Mouse (Mus musculus) midbrain, embryonic 14.5 days (tissue): Measurements from ENCODE around the gene Map3k20. TPM values are rescaled to one million over a fixed set of nuclear protein-coding genes. Genes with fewer than 3 reads are reported as not detected.

Source experiments
- ATAC-seq: fragments of 200-750 bp; cut with Nextera tagmentation; 2 replicates; pipeline ENCODE4 v1.8.0; 2017; ENCODE audit warnings: moderate number of reproducible peaks, moderate library complexity; ENCODE audit not compliant: low FRiP score, low TSS enrichment
- DNase-seq: peaks from one replicate; pipeline ENCODE4 v3.0.0-alpha.2; 2015
- H3K27ac ChIP-seq: fragments of 300-500 bp; sonication (generic); replicated peaks from 2 replicates; pipeline ENCODE4 v1.5.1; 2014; ENCODE audit warnings: mild to moderate bottlenecking, low read depth, low read length, moderate library complexity
- H3K27me3 ChIP-seq: fragments of 300-500 bp; sonication (generic); 2 replicates; pipeline ENCODE4 v1.6.1; 2014; ENCODE audit warnings: low read length, control low read depth, mixed read lengths; ENCODE audit not compliant: control insufficient read depth, insufficient read depth
- H3K36me3 ChIP-seq: fragments of 300-500 bp; sonication (generic); 2 replicates; pipeline ENCODE4 v1.6.1; 2014; ENCODE audit warnings: low read length, control low read depth; ENCODE audit not compliant: control insufficient read depth, insufficient read depth
- H3K4me1 ChIP-seq: fragments of 300-500 bp; sonication (generic); 2 replicates; pipeline ENCODE4 v1.6.1; 2014; ENCODE audit warnings: mild to moderate bottlenecking, antibody characterized with exemption, low read length, control low read depth; ENCODE audit not compliant: control insufficient read depth, insufficient read depth
- H3K4me2 ChIP-seq: fragments of 300-500 bp; sonication (generic); 2 replicates; pipeline ENCODE4 v1.6.1; 2014; ENCODE audit warnings: mild to moderate bottlenecking, low read length, moderate library complexity
- H3K4me3 ChIP-seq: fragments of 300-500 bp; sonication (generic); replicated peaks from 2 replicates; pipeline ENCODE4 v1.5.1; 2014; ENCODE audit warnings: low read depth, low read length
- H3K9ac ChIP-seq: fragments of 300-500 bp; sonication (generic); replicated peaks from 2 replicates; pipeline ENCODE4 v1.6.1; 2014; ENCODE audit warnings: mild to moderate bottlenecking, low read length, moderate library complexity
- H3K9me3 ChIP-seq: fragments of 300-500 bp; sonication (generic); 2 replicates; pipeline ENCODE4 v1.6.1; 2016; ENCODE audit warnings: low read length, control low read depth, mixed read lengths; ENCODE audit not compliant: control insufficient read depth
- WGBS: fragments of 180-500 bp; shearing (Covaris S2); extraction: QIAGEN DNeasy Blood & Tissue Kit; methylation state at CpG from one replicate; pipeline ENCODE4 v1.1.7; 2014; 5-methylcytosine and 5-hydroxymethylcytosine counted together
- polyA plus RNA-seq: library from polyadenylated mRNA; unstranded; fragments of >200 nt; fragmentation: Nextera tagmentation; extraction: Ambion mirVana; gene quantifications from 2 replicates; pipeline ENCODE4 v1.2.1, GENCODE M21; 2014

Gene Map3k20
- polyA plus RNA-seq, 1 experiment from 2014 or later = 6.6 TPM

GRCm38 (mm10) chr2:72475797-72476485 lies 190.5 kb downstream of the Map3k20 start, which contains the start of gene Cdca7:
Gene Cdca7, plus strand, starts transcription at chr2:72476159.
- under 1% methylated on average over 57 of the region's 58 CpGs for WGBS
- ATAC-seq (peak; percentile 81), DNase-seq (peak; percentile 83)
- Histone ChIP-seq H3K9me3 (no peaks in the 10 kb centered on the region), H3K4me2 (peak within 1 kb of the TSS; percentile 94), H3K36me3 (no peaks in the 10 kb centered on the region), H3K4me3 (peak within 1 kb of the TSS; percentile 77), H3K9ac (peak within 1 kb of the TSS; percentile 54), H3K27me3 (peaks cover 19% of the 10 kb centered on the region), H3K4me1 (peaks cover 5% of the 10 kb centered on the region; the same call in 1 of the 2 replicates), H3K27ac (peak within 1 kb of the TSS; percentile 60; the same call in 1 of the 2 replicates)

- peaks cover 5% of the 10 kb centered on the region; the same call in 1 of the 2 replicates for H3K4me1 ChIP-seq
- H3K9me3 ChIP-seq = no peaks in the 10 kb centered on the region
- peak overlapping the region; percentile 54 for H3K9ac ChIP-seq
- ATAC-seq (peak; percentile 63), DNase-seq (peak; percentile 72)
- peaks cover 14% of the 10 kb centered on the region for H3K27me3 ChIP-seq
- peak overlapping the region; percentile 94 for H3K4me2 ChIP-seq
- peak overlapping the region; percentile 77 for H3K4me3 ChIP-seq
- 0% methylated on average over 53 of the region's 53 CpGs for WGBS
- H3K27ac ChIP-seq = peak overlapping the region; percentile 45; the same call in 1 of the 2 replicates
- no peaks in the 10 kb centered on the region for H3K36me3 ChIP-seq
Measured at GRCm38 (mm10) chr2:72476486-72477211, 191.2 kb downstream of the Map3k20 start.

DNA sequence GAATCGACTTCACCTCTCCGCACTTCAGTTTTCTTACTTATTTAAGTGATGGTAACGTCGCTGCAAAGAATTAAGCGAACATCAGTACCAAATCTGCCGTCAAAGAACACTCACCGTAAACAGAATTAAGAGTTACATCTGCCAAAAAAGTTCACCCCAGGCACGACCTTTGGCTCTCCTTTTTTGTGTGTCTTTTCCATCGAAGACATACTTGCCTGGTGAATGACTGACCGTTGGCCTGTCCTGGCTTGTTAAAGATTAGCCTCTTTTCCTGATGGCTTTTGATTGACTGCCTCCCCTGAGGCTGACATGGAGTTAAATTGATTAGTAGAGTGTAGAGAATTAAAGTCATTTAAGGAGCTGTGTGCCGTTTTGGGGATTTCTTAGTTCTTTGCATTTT lies 191.8 kb downstream of the Map3k20 start:
- Histone ChIP-seq H3K9ac (peak overlapping the region; percentile 54), H3K36me3 (0 out of 2 replicates have a peak, but pooled peaks cover 3% of the 10 kb centered on the region), H3K4me1 (peaks cover 5% of the 10 kb centered on the region; the same call in 1 of the 2 replicates), H3K27me3 (peaks cover 12% of the 10 kb centered on the region), H3K9me3 (no peaks in the 10 kb centered on the region), H3K4me2 (peak overlapping the region; percentile 94), H3K4me3 (peak overlapping the region; percentile 77), H3K27ac (no peak overlapping the region)
- WGBS = 2% methylated on average over 11 of the region's 11 CpGs
- no peak for ATAC-seq
- no peak for DNase-seq

DNA sequence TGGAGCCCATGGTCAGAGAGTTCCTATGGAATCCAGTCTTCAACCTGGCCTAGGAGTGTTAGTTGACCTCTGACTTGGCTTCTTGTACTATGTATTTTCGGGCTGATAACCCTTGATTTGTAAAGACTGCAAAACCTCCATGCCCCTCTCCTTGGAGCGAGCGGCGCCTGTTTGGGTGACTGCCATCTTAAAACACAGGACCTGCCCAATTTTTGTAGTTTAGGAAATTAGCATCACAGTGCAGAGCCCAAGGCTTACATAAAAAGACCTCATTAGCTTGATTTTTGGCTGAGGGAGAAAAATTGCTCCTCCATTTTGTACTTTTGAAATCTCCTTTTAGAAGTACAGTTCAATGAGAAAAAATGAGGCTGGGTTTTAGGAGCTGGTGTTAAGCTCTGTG lies 192.7 kb downstream of the Map3k20 start:
- peak overlapping the region; percentile 94; the same call in 1 of the 2 replicates for H3K4me2 ChIP-seq
- peaks cover 12% of the 10 kb centered on the region for H3K27me3 ChIP-seq
- peaks cover 8% of the 10 kb centered on the region; the same call in 1 of the 2 replicates for H3K36me3 ChIP-seq
- no peak overlapping the region for H3K27ac ChIP-seq
- H3K9ac ChIP-seq = no peak overlapping the region
- DNase-seq (no peak), ATAC-seq (no peak)
- no peak overlapping the region for H3K4me3 ChIP-seq
- no peaks in the 10 kb centered on the region for H3K9me3 ChIP-seq
- 89% methylated on average over 4 of the region's 4 CpGs for WGBS
- peaks cover 5% of the 10 kb centered on the region; the same call in 1 of the 2 replicates for H3K4me1 ChIP-seq

- Histone ChIP-seq H3K9ac (no peak overlapping the region), H3K4me3 (no peak overlapping the region), H3K4me2 (peak overlapping the region; percentile 21), H3K27ac (no peak overlapping the region), H3K36me3 (peaks cover 8% of the 10 kb centered on the region; the same call in 1 of the 2 replicates), H3K27me3 (peaks cover 9% of the 10 kb centered on the region), H3K9me3 (no peaks in the 10 kb centered on the region), H3K4me1 (peaks cover 5% of the 10 kb centered on the region; the same call in 1 of the 2 replicates)
- ATAC-seq (no peak), DNase-seq (peak; percentile 31)
- 42% methylated on average over 13 of the region's 13 CpGs for WGBS
Measured at GRCm38 (mm10) chr2:72478921-72479320, 193.5 kb downstream of the Map3k20 start.

DNA sequence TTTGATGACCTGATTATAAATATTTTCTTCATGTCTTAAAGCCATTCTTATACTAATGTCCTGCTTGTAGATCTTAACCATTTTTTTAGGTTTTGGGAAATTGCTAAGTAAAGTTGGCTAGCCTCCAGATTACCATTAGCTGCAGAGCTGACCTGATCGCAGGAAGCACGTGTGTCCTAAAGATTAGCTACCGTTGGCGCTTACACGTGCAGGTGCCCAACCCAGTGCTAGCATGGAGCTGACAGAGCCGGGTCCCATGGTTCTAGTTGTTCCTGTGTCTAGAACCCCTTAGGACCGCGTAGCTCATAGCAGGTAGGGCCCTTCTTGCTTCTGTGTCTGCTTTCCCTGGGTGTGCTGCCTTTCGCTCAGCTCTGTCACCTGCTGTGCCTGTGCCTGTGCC lies 194.4 kb downstream of the Map3k20 start:
- no peak for DNase-seq
- H3K36me3 ChIP-seq = peaks cover 14% of the 10 kb centered on the region; the same call in 1 of the 2 replicates
- H3K4me1 ChIP-seq = peaks cover 5% of the 10 kb centered on the region; the same call in 1 of the 2 replicates
- no peak overlapping the region for H3K9ac ChIP-seq
- H3K27me3 ChIP-seq = peaks cover 2% of the 10 kb centered on the region
- H3K9me3 ChIP-seq = no peaks in the 10 kb centered on the region
- no peak overlapping the region for H3K4me2 ChIP-seq
- no peak overlapping the region for H3K27ac ChIP-seq
- WGBS = 94% methylated on average over 9 of the region's 9 CpGs
- H3K4me3 ChIP-seq = no peak overlapping the region
- ATAC-seq = no peak

- DNase-seq = no peak
- Histone ChIP-seq H3K27ac (no peak overlapping the region), H3K9ac (no peak overlapping the region), H3K4me2 (no peak overlapping the region), H3K4me1 (no peaks in the 10 kb centered on the region), H3K9me3 (no peaks in the 10 kb centered on the region), H3K4me3 (no peak overlapping the region), H3K36me3 (no peaks in the 10 kb centered on the region; the same call in 1 of the 2 replicates), H3K27me3 (no peaks in the 10 kb centered on the region)
- WGBS = 51% methylated on average over 7 of the region's 7 CpGs
- ATAC-seq = no peak
Measured at GRCm38 (mm10) chr2:72491650-72492049, 206.2 kb downstream of the Map3k20 start.
